Mouse (Mus musculus) cerebellum, adult 8-10 months (tissue): Measurements from ENCODE around the gene Tll2.

Source experiments
- DNase-seq: peaks from one replicate; pipeline ENCODE4 v3.0.0; 2022

Tll2 gene

GRCm38 (mm10) chr19:41206811-41207344 is at the start of gene Tll2:
Tll2 (minus strand) TSS chr19:41206835.
- DNase-seq: no peak

DNA sequence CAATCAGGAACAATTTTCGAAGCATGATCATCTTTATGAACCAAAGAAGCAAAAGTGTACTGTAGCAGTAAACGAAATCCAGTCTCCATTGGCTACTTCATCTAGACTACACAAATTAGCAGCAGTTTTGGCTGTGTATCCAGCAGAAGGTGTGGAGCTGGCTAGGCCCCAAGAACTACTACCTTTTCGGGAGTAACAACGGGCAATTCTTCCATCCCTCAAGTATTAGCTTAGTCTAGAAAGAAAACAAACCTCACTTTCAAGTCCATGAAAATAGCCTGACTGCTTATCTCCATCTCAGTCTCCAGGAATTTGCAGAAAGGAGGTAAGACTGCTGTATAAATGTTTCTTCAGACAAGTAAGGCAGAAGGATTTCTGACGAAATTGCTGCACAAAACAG is 47.9 kb upstream of the Tll2 start:
- no peak for DNase-seq

GRCm38 (mm10) chr19:41248968-41249367 is 42.3 kb upstream of the Tll2 start:
- DNase-seq: no peak

- DNase-seq: no peak
Observed at GRCm38 (mm10) chr19:41248271-41248670, 41.6 kb upstream of the Tll2 start.

DNA sequence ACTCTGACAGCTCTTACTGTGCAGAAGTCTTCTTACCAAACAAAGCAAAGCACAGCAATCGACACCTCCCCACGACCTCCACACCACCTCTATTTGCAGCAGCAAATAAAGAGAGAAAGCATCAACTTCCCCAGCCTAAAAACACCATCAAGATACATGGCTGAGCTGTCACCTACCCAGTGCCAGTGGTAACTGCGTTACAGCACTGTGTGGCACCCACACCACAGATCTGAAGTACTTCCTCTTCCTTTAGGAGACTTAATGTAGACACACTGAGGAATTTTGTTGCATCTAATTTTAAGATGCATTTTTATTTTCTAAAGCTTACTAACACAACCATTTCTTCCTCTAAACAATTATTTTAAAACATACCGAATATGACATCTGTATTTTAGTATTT is 39.6 kb upstream of the Tll2 start:
- DNase-seq: no peak

- peak; percentile 28 for DNase-seq
Observed at GRCm38 (mm10) chr19:41244581-41244980, 37.9 kb upstream of the Tll2 start.

- DNase-seq: no peak
Observed at GRCm38 (mm10) chr19:41241997-41242396, 35.4 kb upstream of the Tll2 start.

DNA sequence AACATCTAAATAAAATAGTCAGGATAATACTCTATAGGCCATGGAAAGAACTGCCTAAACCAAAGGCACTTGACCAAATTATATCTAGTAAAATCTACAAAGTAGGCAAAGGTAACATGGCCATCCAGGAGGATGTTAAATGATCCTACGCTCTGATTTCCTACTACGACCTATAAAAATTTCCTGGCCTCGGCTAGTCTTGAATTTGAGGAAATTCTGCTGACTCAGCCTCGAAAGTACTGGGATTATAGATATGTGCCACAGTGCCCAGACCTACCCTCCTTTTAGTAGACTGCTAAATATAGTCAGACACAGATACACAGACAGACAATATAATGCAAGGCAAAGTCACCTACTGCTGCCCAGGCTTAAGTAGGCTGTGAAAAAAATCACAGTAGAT is 27.1 kb upstream of the Tll2 start:
- DNase-seq: no peak

GRCm38 (mm10) chr19:41208326-41208725 is 1.7 kb upstream of the Tll2 start:
- DNase-seq: no peak

DNA sequence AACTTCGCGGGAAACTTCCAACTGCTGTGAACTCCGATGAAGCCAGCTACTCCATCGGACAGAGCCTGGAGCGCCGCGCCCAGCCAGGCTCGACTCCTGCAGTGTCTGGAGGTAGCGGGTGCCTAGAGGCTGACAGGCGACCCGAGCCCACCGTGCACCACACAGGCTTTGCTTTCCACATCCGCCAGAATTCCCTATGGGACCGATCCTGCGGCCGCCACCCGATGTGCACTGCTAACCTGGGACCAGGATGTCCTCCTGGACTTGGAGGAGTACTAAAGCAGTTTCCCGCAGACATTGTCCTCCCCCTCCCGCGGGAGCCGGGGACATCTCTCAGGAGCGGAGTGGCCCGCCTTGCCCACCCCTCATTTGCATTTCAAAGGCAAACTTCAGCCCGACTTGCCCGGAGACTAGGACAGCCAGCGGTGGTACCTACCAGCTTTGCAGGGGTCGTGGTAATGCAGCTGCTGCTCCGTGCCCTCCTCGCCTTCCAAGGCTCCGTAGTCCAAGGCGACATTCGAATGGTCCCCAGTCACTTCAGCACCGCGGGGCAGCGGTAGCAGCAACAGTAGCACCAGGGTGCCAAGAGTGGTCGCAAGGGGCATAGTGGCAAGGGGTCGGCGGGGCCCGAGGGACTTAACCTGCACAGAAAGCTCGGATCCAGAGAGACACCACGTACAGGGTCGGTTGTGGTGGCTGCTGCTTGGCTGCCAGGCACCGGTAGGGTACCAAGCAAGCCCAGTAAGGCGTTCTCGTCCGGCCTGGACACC is 409 bp downstream of the Tll2 start:
- DNase-seq: no peak

DNA sequence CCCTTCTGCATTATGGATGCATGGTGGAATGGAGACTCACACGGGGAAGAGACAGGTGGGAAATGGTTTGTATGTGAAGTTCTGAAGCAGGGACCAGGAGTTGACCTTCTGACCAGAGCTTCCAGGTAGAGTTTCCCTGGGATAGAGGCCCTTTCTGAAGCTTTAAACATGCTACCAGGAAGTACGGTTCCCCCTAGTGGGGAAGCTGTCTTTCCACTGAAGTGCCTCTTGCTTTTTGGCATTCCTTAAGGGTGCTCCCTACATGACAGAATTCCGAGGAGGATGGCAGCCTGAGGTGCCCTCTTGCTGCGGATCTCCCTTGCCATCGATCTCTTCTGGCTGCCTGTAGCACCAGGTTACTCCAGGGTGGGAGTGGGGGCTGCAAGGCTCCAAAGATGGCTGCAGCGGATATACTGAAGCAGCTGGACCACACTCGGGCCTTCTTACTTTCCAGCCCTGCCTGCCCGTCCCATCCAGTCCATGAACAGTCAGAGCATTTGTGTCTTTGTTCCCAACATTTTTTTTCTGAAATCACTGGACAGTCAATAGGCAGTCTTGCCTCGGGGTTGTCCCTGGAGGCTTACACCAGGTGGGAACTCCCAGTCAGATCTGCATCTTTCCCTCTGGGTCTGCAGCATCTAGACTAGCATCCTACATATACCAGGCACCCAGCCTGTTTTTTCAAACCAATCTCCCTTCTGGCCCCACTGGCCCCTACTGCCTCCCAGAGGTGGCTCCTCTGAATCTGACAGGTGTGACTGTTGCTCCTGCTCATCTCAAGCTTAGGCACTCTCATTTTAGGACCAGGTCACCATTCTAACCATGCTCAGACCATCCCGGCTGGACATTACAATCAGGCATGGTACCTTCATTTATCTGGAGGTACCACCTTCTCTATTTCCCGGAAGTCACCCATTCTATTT is 2.2 kb downstream of the Tll2 start:
- no peak for DNase-seq

GRCm38 (mm10) chr19:41197606-41198005 is 9.0 kb downstream of the Tll2 start:
- no peak for DNase-seq

DNA sequence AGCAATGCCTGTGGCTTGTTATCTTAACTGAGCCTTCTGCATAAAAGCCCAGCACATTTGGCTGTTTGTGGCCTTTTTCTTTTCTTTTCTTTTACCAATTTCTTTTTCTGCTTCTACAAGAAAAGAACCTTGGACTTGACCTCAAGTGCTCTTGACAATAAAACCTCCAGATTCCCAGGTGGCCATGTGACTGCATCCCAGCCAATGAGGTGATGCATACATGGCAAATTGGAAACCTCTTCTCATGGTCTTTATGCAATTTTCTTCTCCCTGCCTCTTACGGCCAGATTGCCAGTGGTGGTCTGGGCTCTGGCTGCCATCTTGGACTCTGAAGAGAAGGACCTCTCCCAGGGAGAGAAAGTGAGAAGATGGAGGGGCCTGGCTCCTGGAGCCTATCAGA is 13.3 kb downstream of the Tll2 start:
- no peak for DNase-seq

DNA sequence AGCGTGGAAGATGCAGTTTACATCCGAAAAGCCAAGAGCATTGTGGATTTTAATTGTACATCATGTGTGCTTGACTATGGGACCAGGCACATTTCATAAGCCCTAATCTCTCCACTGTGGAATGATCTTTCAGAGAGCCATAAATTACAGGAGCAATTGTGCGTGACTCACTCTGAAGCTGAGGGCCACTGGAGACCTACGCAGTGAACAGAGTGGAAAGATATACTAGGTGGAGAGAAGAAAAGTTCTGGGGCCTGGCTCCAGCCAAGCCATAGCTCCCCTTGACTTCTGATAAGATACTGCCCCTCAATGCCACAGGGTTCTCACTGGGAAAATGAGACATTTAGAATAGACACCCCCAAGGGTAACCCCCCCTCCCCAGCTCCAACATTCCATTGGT is 13.7 kb downstream of the Tll2 start:
- DNase-seq: no peak

- DNase-seq: no peak
Observed at GRCm38 (mm10) chr19:41191724-41192123, 14.9 kb downstream of the Tll2 start.

DNA sequence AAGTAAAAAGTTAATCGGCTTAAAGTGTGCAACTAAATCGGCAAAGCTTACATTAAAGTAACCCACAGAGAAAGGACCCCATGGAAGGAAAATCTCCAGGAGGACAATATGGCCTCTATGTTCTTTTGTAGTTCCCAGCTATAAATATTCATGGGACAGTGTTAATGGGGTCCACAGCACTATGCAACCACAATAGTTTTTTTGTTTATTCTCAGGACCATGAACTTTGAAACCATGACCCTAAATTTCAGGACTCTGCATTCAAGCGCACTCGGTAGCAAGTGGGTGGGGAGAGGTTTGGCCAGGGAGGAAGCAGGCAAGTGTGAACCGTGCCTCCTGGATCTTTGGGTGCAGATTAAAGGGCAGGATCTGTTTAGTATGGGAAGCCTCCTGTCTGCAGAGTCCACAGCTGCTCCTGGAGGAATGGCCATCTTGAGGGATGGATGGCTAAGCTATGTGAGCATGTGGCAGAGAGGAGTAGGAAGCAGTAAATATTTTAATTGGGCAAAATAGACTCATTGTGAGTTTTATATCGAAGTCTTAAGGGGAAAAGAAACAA is 15.7 kb downstream of the Tll2 start:
- DNase-seq: no peak

GRCm38 (mm10) chr19:41177331-41177730 is 29.3 kb downstream of the Tll2 start:
- no peak for DNase-seq

DNA sequence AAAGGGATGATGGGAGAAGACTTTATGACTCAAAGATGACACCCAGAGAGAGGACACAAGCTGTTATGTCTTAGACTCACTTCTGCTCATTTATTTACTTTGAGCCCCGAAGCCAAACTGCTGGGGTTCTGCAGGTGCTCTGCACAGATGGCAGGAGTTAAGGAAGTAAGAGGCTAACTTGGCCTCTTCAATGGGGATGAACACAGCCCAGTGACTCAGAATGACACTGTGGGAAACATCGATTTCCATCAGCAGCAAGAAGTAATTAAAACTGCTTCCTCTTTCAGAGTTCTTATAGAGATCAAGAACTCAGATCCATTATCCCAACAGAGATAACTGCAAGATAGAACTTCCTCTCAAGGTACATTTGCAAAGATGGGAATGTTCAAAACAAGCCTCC is 29.8 kb downstream of the Tll2 start:
- no peak for DNase-seq

DNA sequence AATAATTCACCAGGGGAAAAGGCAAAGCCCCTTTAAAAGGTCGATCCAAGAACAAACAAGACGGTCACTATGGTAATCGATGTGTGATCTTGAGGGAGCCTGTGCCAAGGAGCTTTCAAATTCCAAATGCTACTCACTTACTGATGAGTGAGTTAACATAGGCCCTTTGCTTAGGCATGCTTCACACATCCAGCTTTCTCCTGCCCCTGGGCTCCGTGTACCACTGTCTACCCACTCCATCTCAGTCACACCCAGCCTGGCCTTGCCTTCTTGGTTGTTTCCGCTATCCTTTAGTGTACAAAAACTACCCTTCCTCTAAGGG is 40.8 kb downstream of the Tll2 start:
- no peak for DNase-seq

DNA sequence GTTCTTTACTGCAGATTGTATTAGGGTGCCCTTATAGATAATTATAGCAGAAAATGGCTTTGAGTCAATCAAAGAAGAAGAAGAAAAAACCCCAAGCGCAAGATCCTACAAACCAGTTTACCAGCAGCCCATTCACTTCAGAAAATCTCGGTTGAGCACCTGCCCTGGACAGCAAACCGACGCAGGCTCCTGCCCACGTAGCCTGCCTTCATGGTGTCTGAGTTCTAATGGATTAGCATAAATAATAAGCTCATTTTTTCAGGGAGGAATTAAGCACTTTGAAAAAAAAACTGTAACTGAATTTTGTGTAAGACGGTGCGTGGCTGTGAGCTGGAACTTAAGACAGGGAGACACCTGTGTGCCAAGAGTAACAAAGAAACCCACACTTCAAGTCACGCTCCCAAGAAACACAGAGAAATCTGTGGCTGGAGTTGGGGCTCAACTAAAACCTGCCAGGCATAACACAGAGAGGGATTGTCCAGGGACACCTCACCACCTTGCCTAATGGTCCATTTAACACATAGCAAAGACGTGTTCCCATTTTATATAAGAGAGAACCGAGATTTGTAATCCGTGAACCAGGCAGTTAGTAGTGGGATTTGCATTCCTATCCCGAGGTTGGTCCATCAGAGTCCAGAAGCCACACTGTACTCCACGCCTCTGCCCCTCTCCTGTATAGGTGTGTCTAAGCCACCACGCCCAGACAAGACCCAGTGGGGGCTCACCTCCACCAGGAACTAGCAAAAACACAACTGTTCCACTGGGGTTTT is 41.3 kb downstream of the Tll2 start:
- DNase-seq: no peak

DNA sequence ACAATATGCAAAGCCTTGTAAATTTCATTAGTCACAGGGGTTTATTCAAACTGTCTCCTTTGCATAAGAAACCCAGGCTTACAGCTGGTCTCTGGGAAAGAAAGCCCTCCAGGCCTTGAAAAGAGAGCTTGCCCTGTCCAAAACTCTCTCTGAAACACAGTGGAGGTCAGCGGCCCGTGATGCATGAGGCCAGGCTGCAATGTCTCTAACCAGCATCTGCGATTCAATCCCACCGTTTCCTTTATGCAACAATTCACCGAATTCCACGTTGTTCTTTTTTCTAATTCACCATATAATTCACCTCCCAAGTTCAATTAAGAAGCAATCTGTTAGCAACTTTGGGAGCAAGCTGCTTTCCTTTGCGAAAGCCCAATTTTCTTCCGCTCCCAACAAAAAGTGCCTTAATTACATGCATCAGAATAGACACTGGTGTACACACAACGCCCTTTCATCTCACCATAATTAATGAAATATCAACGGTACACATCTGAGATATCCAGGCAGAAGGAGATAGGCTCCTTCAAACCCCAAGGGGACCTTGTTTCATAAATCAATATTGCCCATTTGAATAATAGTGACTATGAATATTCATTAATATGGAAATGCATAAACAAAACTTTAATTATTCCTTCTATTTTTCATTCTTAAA is 42.1 kb downstream of the Tll2 start:
- no peak for DNase-seq

- no peak for DNase-seq
Observed at GRCm38 (mm10) chr19:41160388-41160787, 46.2 kb downstream of the Tll2 start.
